Mouse (Mus musculus): ENCODE results near the gene Fntb.

DNA sequence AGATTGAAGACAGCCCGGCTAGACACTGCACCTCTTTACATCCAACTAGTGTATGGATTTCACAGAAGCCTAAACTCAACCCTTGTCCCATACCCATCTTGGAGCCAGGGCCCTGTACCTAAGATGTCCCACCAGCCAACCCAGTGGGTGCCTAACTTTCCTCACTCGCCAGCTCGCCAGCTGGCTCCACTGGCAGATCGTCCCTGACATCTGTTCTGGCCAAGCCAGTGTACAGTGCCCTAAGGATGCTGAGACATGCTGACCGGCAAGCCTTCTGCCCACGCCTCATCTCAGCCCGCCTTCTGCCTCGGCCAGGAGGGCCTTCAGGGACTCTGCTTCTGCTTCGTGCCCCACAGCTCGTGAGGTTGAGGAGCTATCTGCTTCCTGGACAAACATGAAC is 170.8 kb downstream of the Fntb start:
- no peak for TF ChIP-seq CTCF (IDR thresholded peaks at IDR 0.05; ENCODE audit: low read depth, low read length)
- TF ChIP-seq GATA1 (IDR thresholded peaks at IDR 0.05; ENCODE audit: borderline replicate concordance, low read length): no peak
- no peak for TF ChIP-seq GATA2 (IDR thresholded peaks at IDR 0.05; ENCODE audit: borderline replicate concordance, low read depth, low read length)
